Mouse (Mus musculus): ENCODE measurements around the gene Kcnh1.

The Kcnh1 gene

GRCm38 (mm10) chr1:192190508-192191321 lies at the start of gene Kcnh1:
Gene Kcnh1 (plus strand): TSS chr1:192190774.
- peak; percentile 91 for DNase-seq

GRCm38 (mm10) chr1:192151179-192151578 lies 39.4 kb upstream of the Kcnh1 start:
- DNase-seq, result no peak

- DNase-seq, result peak; percentile 16
Observed at GRCm38 (mm10) chr1:192171477-192171876, 19.1 kb upstream of the Kcnh1 start.

GRCm38 (mm10) chr1:192179877-192180276 lies 10.7 kb upstream of the Kcnh1 start:
- no peak for DNase-seq

GRCm38 (mm10) chr1:192181696-192182257 lies 8.8 kb upstream of the Kcnh1 start:
- no peak for DNase-seq

- DNase-seq, result peak; percentile 49
Observed at GRCm38 (mm10) chr1:192189056-192189455, 1.5 kb upstream of the Kcnh1 start.

GRCm38 (mm10) chr1:192189771-192190170 lies 803 bp upstream of the Kcnh1 start:
- DNase-seq, result no peak

GRCm38 (mm10) chr1:192191322-192191639 lies 707 bp downstream of the Kcnh1 start:
- no peak for DNase-seq

GRCm38 (mm10) chr1:192191859-192192258 lies 1.3 kb downstream of the Kcnh1 start:
- DNase-seq, result no peak

GRCm38 (mm10) chr1:192192710-192193109 lies 2.1 kb downstream of the Kcnh1 start:
- no peak for DNase-seq

GRCm38 (mm10) chr1:192193656-192194055 lies 3.1 kb downstream of the Kcnh1 start:
- peak; percentile 37 for DNase-seq

GRCm38 (mm10) chr1:192197495-192197894 lies 6.9 kb downstream of the Kcnh1 start:
- DNase-seq, result no peak

GRCm38 (mm10) chr1:192202936-192203335 lies 12.4 kb downstream of the Kcnh1 start:
- DNase-seq, result no peak

- no peak for DNase-seq
Observed at GRCm38 (mm10) chr1:192207956-192208355, 17.4 kb downstream of the Kcnh1 start.

GRCm38 (mm10) chr1:192212448-192212847 lies 21.9 kb downstream of the Kcnh1 start:
- no peak for DNase-seq

- DNase-seq, result no peak
Observed at GRCm38 (mm10) chr1:192214666-192215065, 24.1 kb downstream of the Kcnh1 start.

- no peak for DNase-seq
Observed at GRCm38 (mm10) chr1:192220156-192220555, 29.6 kb downstream of the Kcnh1 start.

- DNase-seq, result no peak
Observed at GRCm38 (mm10) chr1:192224161-192224560, 33.6 kb downstream of the Kcnh1 start.

- DNase-seq, result no peak
Observed at GRCm38 (mm10) chr1:192232696-192233095, 42.1 kb downstream of the Kcnh1 start.

- no peak for DNase-seq
Observed at GRCm38 (mm10) chr1:192246836-192247235, 56.3 kb downstream of the Kcnh1 start.

- no peak for DNase-seq
Observed at GRCm38 (mm10) chr1:192259146-192259545, 68.6 kb downstream of the Kcnh1 start.

- no peak for DNase-seq
Observed at GRCm38 (mm10) chr1:192259616-192260015, 69.0 kb downstream of the Kcnh1 start.

GRCm38 (mm10) chr1:192265704-192266103 lies 75.1 kb downstream of the Kcnh1 start:
- DNase-seq, result no peak

- peak; percentile 70 for DNase-seq
Observed at GRCm38 (mm10) chr1:192266956-192267355, 76.4 kb downstream of the Kcnh1 start.

- no peak for DNase-seq
Observed at GRCm38 (mm10) chr1:192268878-192269277, 78.3 kb downstream of the Kcnh1 start.

Data from layer of hippocampus, adult 9-11 months (tissue).